Mouse (Mus musculus): Measurements from ENCODE around the gene Col27a1.

The Col27a1 gene

GRCm38 (mm10) chr4:63259066-63259465 lies 45.3 kb downstream of the Col27a1 start:
- no peak for DNase-seq (ENCODE audit: low spot score in 2 of 2)

GRCm38 (mm10) chr4:63260506-63260905 lies 46.7 kb downstream of the Col27a1 start:
- no peak for DNase-seq (ENCODE audit: low spot score in 2 of 2)

GRCm38 (mm10) chr4:63262941-63263340 lies 49.1 kb downstream of the Col27a1 start:
- DNase-seq (ENCODE audit: low spot score in 2 of 2): no peak

GRCm38 (mm10) chr4:63266276-63266675 lies 52.5 kb downstream of the Col27a1 start:
- DNase-seq (ENCODE audit: low spot score in 2 of 2): no peak

GRCm38 (mm10) chr4:63267121-63267520 lies 53.3 kb downstream of the Col27a1 start:
- DNase-seq (ENCODE audit: low spot score in 2 of 2): no peak

GRCm38 (mm10) chr4:63267586-63267985 lies 53.8 kb downstream of the Col27a1 start:
- DNase-seq (ENCODE audit: low spot score in 2 of 2): no peak

- no peak for DNase-seq (ENCODE audit: low spot score in 2 of 2)
Observed at GRCm38 (mm10) chr4:63268777-63269176, 55.0 kb downstream of the Col27a1 start.

- DNase-seq (ENCODE audit: low spot score in 2 of 2): no peak
Observed at GRCm38 (mm10) chr4:63274516-63274915, 60.7 kb downstream of the Col27a1 start.

- no peak for DNase-seq (ENCODE audit: low spot score in 2 of 2)
Observed at GRCm38 (mm10) chr4:63275251-63275650, 61.4 kb downstream of the Col27a1 start.

- DNase-seq (ENCODE audit: low spot score in 2 of 2): no peak
Observed at GRCm38 (mm10) chr4:63276571-63276970, 62.8 kb downstream of the Col27a1 start.

- no peak for DNase-seq (ENCODE audit: low spot score in 2 of 2)
Observed at GRCm38 (mm10) chr4:63278821-63279220, 65.0 kb downstream of the Col27a1 start.

- no peak for DNase-seq (ENCODE audit: low spot score in 2 of 2)
Observed at GRCm38 (mm10) chr4:63281694-63282093, 67.9 kb downstream of the Col27a1 start.

GRCm38 (mm10) chr4:63283319-63283718 lies 69.5 kb downstream of the Col27a1 start:
- no peak for DNase-seq (ENCODE audit: low spot score in 2 of 2)

- no peak for DNase-seq (ENCODE audit: low spot score in 2 of 2)
Observed at GRCm38 (mm10) chr4:63286034-63286433, 72.2 kb downstream of the Col27a1 start.

GRCm38 (mm10) chr4:63288497-63288896 lies 74.7 kb downstream of the Col27a1 start:
- DNase-seq (ENCODE audit: low spot score in 2 of 2): no peak

GRCm38 (mm10) chr4:63290081-63290480 lies 76.3 kb downstream of the Col27a1 start:
- DNase-seq (ENCODE audit: low spot score in 2 of 2): no peak

GRCm38 (mm10) chr4:63291075-63291474 lies 77.3 kb downstream of the Col27a1 start:
- DNase-seq (ENCODE audit: low spot score in 2 of 2): peak; percentile 85 to 86

GRCm38 (mm10) chr4:63291658-63292057 lies 77.9 kb downstream of the Col27a1 start:
- no peak for DNase-seq (ENCODE audit: low spot score in 2 of 2)

GRCm38 (mm10) chr4:63295641-63296040 lies 81.8 kb downstream of the Col27a1 start:
- no peak for DNase-seq (ENCODE audit: low spot score in 2 of 2)

GRCm38 (mm10) chr4:63296263-63296662 lies 82.5 kb downstream of the Col27a1 start:
- no peak for DNase-seq (ENCODE audit: low spot score in 2 of 2)

GRCm38 (mm10) chr4:63296876-63297275 lies 83.1 kb downstream of the Col27a1 start:
- DNase-seq (ENCODE audit: low spot score in 2 of 2): no peak

GRCm38 (mm10) chr4:63298191-63298590 lies 84.4 kb downstream of the Col27a1 start:
- DNase-seq (ENCODE audit: low spot score in 2 of 2): no peak

GRCm38 (mm10) chr4:63302641-63303040 lies 88.8 kb downstream of the Col27a1 start:
- DNase-seq (ENCODE audit: low spot score in 2 of 2): no peak
